Mouse (Mus musculus) cerebellum, adult 11 months (tissue): ENCODE data around the gene Abcc12.

Experiments
- DNase-seq: peaks from one replicate; pipeline ENCODE4 v3.0.0; 2022

Abcc12 gene

GRCm38 (mm10) chr8:86578076-86578475 is 2.4 kb downstream of the Abcc12 start:
- DNase-seq, result peak; percentile 92

GRCm38 (mm10) chr8:86577547-86577946 is 2.9 kb downstream of the Abcc12 start:
- no peak for DNase-seq

- no peak for DNase-seq
These were observed 16.8 kb downstream of the Abcc12 start for GRCm38 (mm10) chr8:86563674-86564073.

- DNase-seq, result no peak
These were observed 18.7 kb downstream of the Abcc12 start for GRCm38 (mm10) chr8:86561737-86562136.

GRCm38 (mm10) chr8:86560688-86561065 is 19.8 kb downstream of the Abcc12 start:
- no peak for DNase-seq

GRCm38 (mm10) chr8:86559947-86560687 is 20.4 kb downstream of the Abcc12 start:
- no peak for DNase-seq

- DNase-seq, result peak; percentile 80
These were observed 23.1 kb downstream of the Abcc12 start for GRCm38 (mm10) chr8:86557186-86558045.

- DNase-seq, result no peak
These were observed 24.9 kb downstream of the Abcc12 start for GRCm38 (mm10) chr8:86555564-86555963.

GRCm38 (mm10) chr8:86554220-86554891 is 26.1 kb downstream of the Abcc12 start:
- no peak for DNase-seq

GRCm38 (mm10) chr8:86550516-86550915 is 30.0 kb downstream of the Abcc12 start:
- no peak for DNase-seq

- no peak for DNase-seq
These were observed 34.5 kb downstream of the Abcc12 start for GRCm38 (mm10) chr8:86546001-86546400.

GRCm38 (mm10) chr8:86540906-86541305 is 39.6 kb downstream of the Abcc12 start:
- no peak for DNase-seq

GRCm38 (mm10) chr8:86540376-86540775 is 40.1 kb downstream of the Abcc12 start:
- no peak for DNase-seq

GRCm38 (mm10) chr8:86536663-86536987 is 43.9 kb downstream of the Abcc12 start:
- DNase-seq, result no peak

GRCm38 (mm10) chr8:86535791-86536662 is 44.5 kb downstream of the Abcc12 start:
- DNase-seq, result peak; percentile 86

- no peak for DNase-seq
These were observed 45.4 kb downstream of the Abcc12 start for GRCm38 (mm10) chr8:86535068-86535560.

- no peak for DNase-seq
These were observed 50.8 kb downstream of the Abcc12 start for GRCm38 (mm10) chr8:86529714-86530113.

GRCm38 (mm10) chr8:86527336-86528029 is 53.0 kb downstream of the Abcc12 start:
- DNase-seq, result peak; percentile 45

GRCm38 (mm10) chr8:86526808-86527207 is 53.7 kb downstream of the Abcc12 start:
- DNase-seq, result peak; percentile 92

GRCm38 (mm10) chr8:86514203-86514602 is 66.3 kb downstream of the Abcc12 start:
- DNase-seq, result no peak

GRCm38 (mm10) chr8:86512886-86513285 is 67.6 kb downstream of the Abcc12 start:
- DNase-seq, result no peak
